Mouse (Mus musculus) midbrain, embryonic 15.5 days (tissue): ENCODE results near the gene Ccl5. TPM values are rescaled to one million over a fixed set of nuclear protein-coding genes. Genes with fewer than 3 reads are reported as not detected.

Experiments used
- ATAC-seq: fragments of 200-750 bp; cut with Nextera tagmentation; replicated peaks from 2 replicates; pipeline ENCODE4 v1.8.0; 2017; ENCODE audit warnings: moderate TSS enrichment
- H3K27ac ChIP-seq: fragments of 300-500 bp; sonication (generic); 2 replicates; pipeline ENCODE4 v1.5.1; 2015; ENCODE audit warnings: mild to moderate bottlenecking, inconsistent platforms
- H3K27me3 ChIP-seq: fragments of 300-500 bp; sonication (generic); replicated peaks from 2 replicates; pipeline ENCODE4 v1.6.1; 2015; ENCODE audit warnings: inconsistent platforms
- H3K36me3 ChIP-seq: fragments of 300-500 bp; sonication (generic); replicated peaks from 2 replicates; pipeline ENCODE4 v1.6.1; 2015; ENCODE audit warnings: inconsistent platforms
- H3K4me1 ChIP-seq: fragments of 300-500 bp; sonication (generic); 2 replicates; pipeline ENCODE4 v1.6.1; 2015; ENCODE audit warnings: inconsistent platforms
- H3K4me2 ChIP-seq: fragments of 300-500 bp; sonication (generic); 2 replicates; pipeline ENCODE4 v1.6.1; 2015; ENCODE audit warnings: inconsistent platforms, mild to moderate bottlenecking, moderate library complexity
- H3K4me3 ChIP-seq: fragments of 300-500 bp; sonication (generic); 2 replicates; pipeline ENCODE4 v1.5.1; 2015; ENCODE audit warnings: mild to moderate bottlenecking, inconsistent platforms
- H3K9ac ChIP-seq: fragments of 300-500 bp; sonication (generic); 2 replicates; pipeline ENCODE4 v1.6.1; 2015; ENCODE audit warnings: mild to moderate bottlenecking, inconsistent platforms
- H3K9me3 ChIP-seq: fragments of 300-500 bp; sonication (generic); 2 replicates; pipeline ENCODE4 v1.6.1; 2016; ENCODE audit warnings: inconsistent platforms
- WGBS: fragments of 180-500 bp; shearing (Covaris S2); methylation state at CpG from one replicate; pipeline ENCODE4 v1.1.7; 2015; ENCODE audit warnings: mixed read lengths; 5-methylcytosine and 5-hydroxymethylcytosine counted together
- polyA plus RNA-seq: library from polyadenylated mRNA; unstranded; fragments of >200 nt; fragmentation: Nextera tagmentation; extraction: Ambion mirVana; gene quantifications from 2 replicates; pipeline ENCODE4 v1.2.1, GENCODE M21; 2015

Gene Ccl5
- polyA plus RNA-seq, 1 experiment from 2014 or later: not detected

GRCm38 (mm10) chr11:83534609-83535423, 4.5 kb upstream of the Ccl5 start:
- Histone ChIP-seq H3K4me3 (no peak overlapping the region), H3K9me3 (no peaks in the 10 kb centered on the region), H3K27ac (no peak overlapping the region), H3K4me1 (no peaks in the 10 kb centered on the region; the same call in 1 of the 2 replicates), H3K4me2 (0 out of 2 replicates have a peak overlapping the region, but pooled peaks have one; percentile 15), H3K27me3 (no peaks in the 10 kb centered on the region), H3K9ac (no peak overlapping the region), H3K36me3 (no peaks in the 10 kb centered on the region)
- WGBS: 58% methylated on average over 13 of the region's 13 CpGs
- ATAC-seq: no peak

- Histone ChIP-seq H3K4me1 (no peaks in the 10 kb centered on the region; the same call in 1 of the 2 replicates), H3K9ac (no peak overlapping the region), H3K4me3 (no peak overlapping the region), H3K27me3 (no peaks in the 10 kb centered on the region), H3K36me3 (no peaks in the 10 kb centered on the region), H3K9me3 (no peaks in the 10 kb centered on the region), H3K27ac (no peak overlapping the region), H3K4me2 (no peak overlapping the region)
- 81% methylated on average over 8 of the region's 8 CpGs for WGBS
- ATAC-seq: no peak
Observed at GRCm38 (mm10) chr11:83534143-83534542, 3.8 kb upstream of the Ccl5 start.

GRCm38 (mm10) chr11:83533192-83533591, 2.9 kb upstream of the Ccl5 start:
- no peaks in the 10 kb centered on the region; the same call in 1 of the 2 replicates for H3K4me1 ChIP-seq
- no peaks in the 10 kb centered on the region for H3K9me3 ChIP-seq
- no peak overlapping the region for H3K27ac ChIP-seq
- H3K4me2 ChIP-seq: no peak overlapping the region
- ATAC-seq: no peak
- no peaks in the 10 kb centered on the region for H3K27me3 ChIP-seq
- H3K9ac ChIP-seq: no peak overlapping the region
- 97% methylated on average over 1 of the region's 1 CpGs for WGBS
- H3K36me3 ChIP-seq: no peaks in the 10 kb centered on the region
- no peak overlapping the region for H3K4me3 ChIP-seq

GRCm38 (mm10) chr11:83529024-83529423, 1.3 kb downstream of the Ccl5 start:
- Histone ChIP-seq H3K9ac (no peak overlapping the region), H3K36me3 (no peaks in the 10 kb centered on the region), H3K9me3 (no peaks in the 10 kb centered on the region), H3K4me2 (no peak overlapping the region), H3K27ac (no peak overlapping the region), H3K27me3 (no peaks in the 10 kb centered on the region), H3K4me3 (no peak overlapping the region), H3K4me1 (no peaks in the 10 kb centered on the region)
- WGBS: 73% methylated on average over 12 of the region's 12 CpGs
- ATAC-seq: no peak

GRCm38 (mm10) chr11:83522075-83522474, 8.2 kb downstream of the Ccl5 start, which contains the start of gene Heatr9:
Gene Heatr9 (minus strand): TSS chr11:83522175.
- Histone ChIP-seq H3K4me3 (no peak within 1 kb of the TSS), H3K27ac (no peak within 1 kb of the TSS), H3K4me2 (no peak within 1 kb of the TSS), H3K9me3 (no peaks in the 10 kb centered on the region), H3K27me3 (no peaks in the 10 kb centered on the region), H3K9ac (no peak within 1 kb of the TSS), H3K36me3 (no peaks in the 10 kb centered on the region), H3K4me1 (no peaks in the 10 kb centered on the region)
- WGBS: 88% methylated on average over 3 of the region's 3 CpGs
- no peak for ATAC-seq

GRCm38 (mm10) chr11:83518371-83518770, 11.9 kb downstream of the Ccl5 start:
- Histone ChIP-seq H3K36me3 (no peaks in the 10 kb centered on the region), H3K9ac (no peak overlapping the region), H3K27me3 (no peaks in the 10 kb centered on the region), H3K4me1 (no peaks in the 10 kb centered on the region), H3K4me3 (no peak overlapping the region), H3K27ac (no peak overlapping the region), H3K9me3 (no peaks in the 10 kb centered on the region), H3K4me2 (no peak overlapping the region)
- 67% methylated on average over 6 of the region's 6 CpGs for WGBS
- no peak for ATAC-seq

- Histone ChIP-seq H3K27ac (no peak overlapping the region), H3K4me3 (no peak overlapping the region), H3K27me3 (no peaks in the 10 kb centered on the region), H3K36me3 (no peaks in the 10 kb centered on the region), H3K4me2 (no peak overlapping the region), H3K9ac (no peak overlapping the region), H3K9me3 (no peaks in the 10 kb centered on the region), H3K4me1 (no peaks in the 10 kb centered on the region)
- ATAC-seq: no peak
Observed at GRCm38 (mm10) chr11:83517153-83517552, 13.2 kb downstream of the Ccl5 start.

GRCm38 (mm10) chr11:83509521-83509920, 20.8 kb downstream of the Ccl5 start:
- no peak for ATAC-seq
- no peaks in the 10 kb centered on the region for H3K27me3 ChIP-seq
- H3K4me3 ChIP-seq: no peak overlapping the region

GRCm38 (mm10) chr11:83504308-83504707, 26.0 kb downstream of the Ccl5 start:
- Histone ChIP-seq H3K36me3 (peaks cover 33% of the 10 kb centered on the region), H3K4me2 (no peak overlapping the region), H3K4me1 (no peaks in the 10 kb centered on the region), H3K9ac (no peak overlapping the region), H3K9me3 (no peaks in the 10 kb centered on the region), H3K27ac (no peak overlapping the region), H3K4me3 (no peak overlapping the region), H3K27me3 (no peaks in the 10 kb centered on the region)
- WGBS: 87% methylated on average over 5 of the region's 5 CpGs
- no peak for ATAC-seq

More at GRCm38 (mm10) chr11:83509521-83509920, 20.8 kb downstream of the Ccl5 start:
- Histone ChIP-seq H3K4me1 (no peaks in the 10 kb centered on the region), H3K9ac (no peak overlapping the region), H3K9me3 (no peaks in the 10 kb centered on the region), H3K36me3 (peaks cover 12% of the 10 kb centered on the region), H3K27ac (no peak overlapping the region), H3K4me2 (no peak overlapping the region)

GRCm38 (mm10) chr11:83495571-83495970, 34.7 kb downstream of the Ccl5 start:
- H3K4me2 ChIP-seq: no peak overlapping the region
- no peak for ATAC-seq
- H3K9ac ChIP-seq: no peak overlapping the region
- no peak overlapping the region for H3K27ac ChIP-seq
- WGBS: 63% methylated on average over 2 of the region's 2 CpGs
- H3K36me3 ChIP-seq: peaks cover 3% of the 10 kb centered on the region; the same call in 1 of the 2 replicates
- H3K27me3 ChIP-seq: no peaks in the 10 kb centered on the region
- H3K4me1 ChIP-seq: no peaks in the 10 kb centered on the region
- H3K9me3 ChIP-seq: no peaks in the 10 kb centered on the region
- no peak overlapping the region for H3K4me3 ChIP-seq

- WGBS: 92% methylated on average over 4 of the region's 4 CpGs
- Histone ChIP-seq H3K4me3 (no peak overlapping the region), H3K36me3 (0 out of 2 replicates have a peak, but pooled peaks cover 7% of the 10 kb centered on the region), H3K9me3 (no peaks in the 10 kb centered on the region), H3K27ac (no peak overlapping the region), H3K4me1 (no peaks in the 10 kb centered on the region), H3K9ac (no peak overlapping the region), H3K27me3 (no peaks in the 10 kb centered on the region), H3K4me2 (no peak overlapping the region)
- no peak for ATAC-seq
Observed at GRCm38 (mm10) chr11:83491488-83491887, 38.8 kb downstream of the Ccl5 start.
